Mouse (Mus musculus) lung, embryonic 16.5 days (tissue): ENCODE measurements around the gene Rasal2. TPM values are rescaled to one million over a fixed set of nuclear protein-coding genes. Genes with fewer than 3 reads are reported as not detected.

Experiments
- ATAC-seq: fragments of 200-750 bp; cut with Nextera tagmentation; 2 replicates; pipeline ENCODE4 v1.8.0; 2017; ENCODE audit warnings: low read depth, mild to moderate bottlenecking, moderate library complexity
- H3K27ac ChIP-seq: fragments of 300-500 bp; sonication (generic); 2 replicates; pipeline ENCODE4 v1.5.1; 2014; ENCODE audit warnings: mild to moderate bottlenecking, control low read depth, low read length
- H3K27me3 ChIP-seq: fragments of 300-500 bp; sonication (generic); 2 replicates; pipeline ENCODE4 v1.6.1; 2014; ENCODE audit warnings: low read depth, low read length, mixed read lengths; ENCODE audit not compliant: control insufficient read depth, insufficient read depth
- H3K36me3 ChIP-seq: fragments of 300-500 bp; sonication (generic); 2 replicates; pipeline ENCODE4 v1.6.1; 2014; ENCODE audit warnings: low read length; ENCODE audit not compliant: control insufficient read depth, insufficient read depth
- H3K4me1 ChIP-seq: fragments of 300-500 bp; sonication (generic); replicated peaks from 2 replicates; pipeline ENCODE4 v1.6.1; 2014; ENCODE audit warnings: low read length, mixed read lengths; ENCODE audit not compliant: control insufficient read depth, insufficient read depth
- H3K4me2 ChIP-seq: fragments of 300-500 bp; sonication (generic); 2 replicates; pipeline ENCODE4 v1.6.1; 2014; ENCODE audit warnings: low read depth, low read length, control low read depth
- H3K4me3 ChIP-seq: fragments of 300-500 bp; sonication (generic); 2 replicates; pipeline ENCODE4 v1.5.1; 2014; ENCODE audit warnings: mild to moderate bottlenecking, low read length, control low read depth
- H3K9ac ChIP-seq: fragments of 300-500 bp; sonication (generic); 2 replicates; pipeline ENCODE4 v1.6.1; 2014; ENCODE audit warnings: low read length, control low read depth
- H3K9me3 ChIP-seq: fragments of 300-500 bp; sonication (generic); 2 replicates; pipeline ENCODE4 v1.6.1; 2016; ENCODE audit warnings: low read length; ENCODE audit not compliant: control insufficient read depth
- WGBS: fragments of 180-500 bp; shearing (Covaris S2); extraction: QIAGEN DNeasy Blood & Tissue Kit; methylation state at CpG from one replicate; pipeline ENCODE4 v1.1.7; 2014; 5-methylcytosine and 5-hydroxymethylcytosine counted together
- polyA plus RNA-seq: library from polyadenylated mRNA; unstranded; fragments of >200 nt; fragmentation: Nextera tagmentation; extraction: Ambion mirVana; gene quantifications from 2 replicates; pipeline ENCODE4 v1.2.1, GENCODE M21; 2015

Rasal2 gene
- polyA plus RNA-seq, 1 experiment from 2014 or later = 8.5 TPM

GRCm38 (mm10) chr1:157427604-157428003 is 15.2 kb upstream of the Rasal2 start:
- Histone ChIP-seq H3K4me3 (no peak overlapping the region), H3K4me2 (no peak overlapping the region), H3K9me3 (no peaks in the 10 kb centered on the region), H3K4me1 (no peaks in the 10 kb centered on the region; the same call in 1 of the 2 replicates), H3K27ac (no peak overlapping the region), H3K9ac (no peak overlapping the region), H3K27me3 (no peaks in the 10 kb centered on the region), H3K36me3 (no peaks in the 10 kb centered on the region)
- 93% methylated on average over 4 of the region's 4 CpGs for WGBS
- no peak for ATAC-seq

- Histone ChIP-seq H3K4me3 (no peak overlapping the region), H3K9ac (no peak overlapping the region), H3K27me3 (no peaks in the 10 kb centered on the region), H3K4me1 (no peaks in the 10 kb centered on the region; the same call in 1 of the 2 replicates), H3K9me3 (no peaks in the 10 kb centered on the region), H3K4me2 (no peak overlapping the region), H3K36me3 (no peaks in the 10 kb centered on the region), H3K27ac (no peak overlapping the region)
- 61% methylated on average over 1 of the region's 1 CpGs for WGBS
- ATAC-seq = no peak
Measured at GRCm38 (mm10) chr1:157426933-157427332, 14.5 kb upstream of the Rasal2 start.

- Histone ChIP-seq H3K9me3 (no peaks in the 10 kb centered on the region), H3K36me3 (no peaks in the 10 kb centered on the region), H3K9ac (no peak overlapping the region), H3K4me3 (peak overlapping the region; percentile 5; the same call in 1 of the 2 replicates), H3K27me3 (no peaks in the 10 kb centered on the region), H3K4me2 (peak overlapping the region; percentile 39), H3K27ac (no peak overlapping the region), H3K4me1 (no peaks in the 10 kb centered on the region; the same call in 1 of the 2 replicates)
- ATAC-seq = no peak
- 32% methylated on average over 8 of the region's 8 CpGs for WGBS
Measured at GRCm38 (mm10) chr1:157425741-157426427, 13.5 kb upstream of the Rasal2 start.

- H3K4me3 ChIP-seq = no peak overlapping the region
- no peaks in the 10 kb centered on the region for H3K9me3 ChIP-seq
- no peak overlapping the region for H3K4me2 ChIP-seq
- H3K9ac ChIP-seq = no peak overlapping the region
- H3K27ac ChIP-seq = peak overlapping the region; percentile 83
- H3K4me1 ChIP-seq = no peaks in the 10 kb centered on the region
- H3K27me3 ChIP-seq = no peaks in the 10 kb centered on the region
- H3K36me3 ChIP-seq = peaks cover 4% of the 10 kb centered on the region
- 53% methylated on average over 7 of the region's 7 CpGs for WGBS
- ATAC-seq = peak; percentile 41; the same call in 1 of the 2 replicates
Measured at GRCm38 (mm10) chr1:157417861-157418260, 5.5 kb upstream of the Rasal2 start.

- WGBS = 52% methylated on average over 3 of the region's 3 CpGs
- Histone ChIP-seq H3K4me3 (no peak overlapping the region), H3K9me3 (no peaks in the 10 kb centered on the region), H3K4me1 (no peaks in the 10 kb centered on the region), H3K27ac (peak overlapping the region; percentile 83), H3K36me3 (peaks cover 4% of the 10 kb centered on the region), H3K4me2 (no peak overlapping the region), H3K27me3 (no peaks in the 10 kb centered on the region), H3K9ac (no peak overlapping the region)
- no peak for ATAC-seq
Measured at GRCm38 (mm10) chr1:157417414-157417813, 5.0 kb upstream of the Rasal2 start.

- no peak overlapping the region for H3K9ac ChIP-seq
- no peaks in the 10 kb centered on the region for H3K9me3 ChIP-seq
Measured at GRCm38 (mm10) chr1:157416628-157417027, 4.2 kb upstream of the Rasal2 start.

GRCm38 (mm10) chr1:157415771-157416170 is 3.4 kb upstream of the Rasal2 start:
- Histone ChIP-seq H3K27me3 (no peaks in the 10 kb centered on the region), H3K4me2 (0 out of 2 replicates have a peak overlapping the region, but pooled peaks have one; percentile 1), H3K9me3 (no peaks in the 10 kb centered on the region), H3K27ac (peak overlapping the region; percentile 31), H3K4me1 (peaks cover 7% of the 10 kb centered on the region), H3K36me3 (peaks cover 4% of the 10 kb centered on the region), H3K9ac (no peak overlapping the region; the same call in 1 of the 2 replicates), H3K4me3 (no peak overlapping the region)
- no peak for ATAC-seq
- WGBS = 56% methylated on average over 3 of the region's 3 CpGs

More at GRCm38 (mm10) chr1:157416628-157417027, 4.2 kb upstream of the Rasal2 start:
- Histone ChIP-seq H3K4me2 (no peak overlapping the region), H3K4me3 (no peak overlapping the region), H3K27me3 (no peaks in the 10 kb centered on the region), H3K4me1 (no peaks in the 10 kb centered on the region), H3K27ac (no peak overlapping the region; the same call in 1 of the 2 replicates), H3K36me3 (peaks cover 4% of the 10 kb centered on the region)
- WGBS = 75% methylated on average over 2 of the region's 2 CpGs
- ATAC-seq = no peak

GRCm38 (mm10) chr1:157411711-157412380 is 549 bp downstream of the Rasal2 start:
- Histone ChIP-seq H3K9ac (peak overlapping the region; percentile 82), H3K4me3 (peak overlapping the region; percentile 91), H3K27me3 (no peaks in the 10 kb centered on the region), H3K4me1 (peaks cover 13% of the 10 kb centered on the region), H3K36me3 (no peaks in the 10 kb centered on the region; the same call in 1 of the 2 replicates), H3K27ac (peak overlapping the region; percentile 94), H3K4me2 (peak overlapping the region; percentile 86), H3K9me3 (no peaks in the 10 kb centered on the region)
- under 1% methylated on average over 32 of the region's 85 CpGs for WGBS
- peak; percentile 89 for ATAC-seq

GRCm38 (mm10) chr1:157411341-157411710 is 1.1 kb downstream of the Rasal2 start:
- peak overlapping the region; percentile 86 for H3K4me2 ChIP-seq
- ATAC-seq = no peak
- peaks cover 13% of the 10 kb centered on the region for H3K4me1 ChIP-seq
- H3K27ac ChIP-seq = peak overlapping the region; percentile 94; the same call in 1 of the 2 replicates
- no peaks in the 10 kb centered on the region; the same call in 1 of the 2 replicates for H3K36me3 ChIP-seq
- H3K9ac ChIP-seq = peak overlapping the region; percentile 82
- peak overlapping the region; percentile 91 for H3K4me3 ChIP-seq
- H3K9me3 ChIP-seq = no peaks in the 10 kb centered on the region
- WGBS = under 1% methylated on average over 4 of the region's 4 CpGs
- H3K27me3 ChIP-seq = no peaks in the 10 kb centered on the region
